Mouse (Mus musculus) intestine, embryonic 14.5 days (tissue): ENCODE measurements around the gene Mss51. TPM values are rescaled to one million over a fixed set of nuclear protein-coding genes. Genes with fewer than 3 reads are reported as not detected.
A peak's percentile ranks its signal among the peaks of the same experiment; 100 is the strongest.

Experiments used
- ATAC-seq: fragments of 200-750 bp; cut with Nextera tagmentation; replicated peaks from 2 replicates; pipeline ENCODE4 v1.8.0; 2017; ENCODE audit warnings: low read depth, moderate number of reproducible peaks, moderate TSS enrichment, moderate library complexity; ENCODE audit not compliant: low FRiP score, low TSS enrichment
- DNase-seq: peaks from one replicate; pipeline ENCODE4 v3.0.0-alpha.2; 2018; ENCODE audit warnings: low spot score
- H3K27ac ChIP-seq: fragments of 300-500 bp; sonication (generic); 2 replicates; pipeline ENCODE4 v1.5.1; 2014; ENCODE audit warnings: low read depth, mild to moderate bottlenecking, control low read depth
- H3K27me3 ChIP-seq: fragments of 300-500 bp; sonication (generic); replicated peaks from 2 replicates; pipeline ENCODE4 v1.6.1; 2014; ENCODE audit warnings: low read length, control low read depth; ENCODE audit not compliant: control insufficient read depth, insufficient read depth
- H3K36me3 ChIP-seq: fragments of 300-500 bp; sonication (generic); 2 replicates; pipeline ENCODE4 v1.6.1; 2014; ENCODE audit warnings: low read length, control low read depth; ENCODE audit not compliant: control insufficient read depth, insufficient read depth
- H3K4me1 ChIP-seq: fragments of 300-500 bp; sonication (generic); replicated peaks from 2 replicates; pipeline ENCODE4 v1.6.1; 2014; ENCODE audit warnings: low read length, control low read depth, mixed read lengths; ENCODE audit not compliant: control insufficient read depth, insufficient read depth
- H3K4me2 ChIP-seq: fragments of 300-500 bp; sonication (generic); 2 replicates; pipeline ENCODE4 v1.6.1; 2014; ENCODE audit warnings: low read length
- H3K4me3 ChIP-seq: fragments of 300-500 bp; sonication (generic); 2 replicates; pipeline ENCODE4 v1.5.1; 2014; ENCODE audit warnings: low read depth, low read length, control low read depth, mixed read lengths
- H3K9ac ChIP-seq: fragments of 300-500 bp; sonication (generic); 2 replicates; pipeline ENCODE4 v1.6.1; 2014; ENCODE audit warnings: mild to moderate bottlenecking, low read length
- H3K9me3 ChIP-seq: fragments of 300-500 bp; sonication (generic); 2 replicates; pipeline ENCODE4 v1.6.1; 2016; ENCODE audit warnings: low read length, control low read depth; ENCODE audit not compliant: control insufficient read depth
- WGBS: fragments of 180-500 bp; shearing (Covaris S2); extraction: QIAGEN DNeasy Blood & Tissue Kit; methylation state at CpG from one replicate; pipeline ENCODE4 v1.1.7; 2014; 5-methylcytosine and 5-hydroxymethylcytosine counted together
- polyA plus RNA-seq: library from polyadenylated mRNA; unstranded; fragments of >200 nt; fragmentation: Nextera tagmentation; extraction: Ambion mirVana; gene quantifications from 2 replicates; pipeline ENCODE4 v1.2.1, GENCODE M21; 2014

Mss51 gene
- polyA plus RNA-seq, 1 experiment from 2014 or later = 0.95 TPM

- H3K9ac ChIP-seq = no peak overlapping the region
- peaks cover 61% of the 10 kb centered on the region for H3K36me3 ChIP-seq
- H3K4me3 ChIP-seq = no peak overlapping the region
- DNase-seq (no peak), ATAC-seq (no peak)
- H3K27ac ChIP-seq = no peak overlapping the region
- WGBS = 92% methylated on average over 3 of the region's 3 CpGs
- no peaks in the 10 kb centered on the region for H3K27me3 ChIP-seq
- H3K9me3 ChIP-seq = no peaks in the 10 kb centered on the region
- no peaks in the 10 kb centered on the region for H3K4me1 ChIP-seq
- no peak overlapping the region for H3K4me2 ChIP-seq
Observed at GRCm38 (mm10) chr14:20499982-20500381, 3.3 kb upstream of the Mss51 start.

GRCm38 (mm10) chr14:20486031-20486430, 10.7 kb downstream of the Mss51 start:
- no peak for ATAC-seq
- Histone ChIP-seq H3K27ac (no peak overlapping the region), H3K9me3 (no peaks in the 10 kb centered on the region), H3K4me3 (no peak overlapping the region), H3K9ac (no peak overlapping the region), H3K36me3 (peaks cover 23% of the 10 kb centered on the region; the same call in 1 of the 2 replicates), H3K4me1 (no peaks in the 10 kb centered on the region), H3K27me3 (no peaks in the 10 kb centered on the region), H3K4me2 (no peak overlapping the region)
- 95% methylated on average over 5 of the region's 5 CpGs for WGBS
- no peak for DNase-seq

GRCm38 (mm10) chr14:20482051-20482751, 14.5 kb downstream of the Mss51 start:
- H3K9ac ChIP-seq = no peak overlapping the region
- no peak overlapping the region for H3K4me3 ChIP-seq
- H3K4me2 ChIP-seq = no peak overlapping the region
- DNase-seq = no peak
- WGBS = 84% methylated on average over 7 of the region's 7 CpGs
- peaks cover 19% of the 10 kb centered on the region; the same call in 1 of the 2 replicates for H3K36me3 ChIP-seq
- ATAC-seq = no peak
- H3K27me3 ChIP-seq = no peaks in the 10 kb centered on the region
- H3K4me1 ChIP-seq = 0 out of 2 replicates have a peak, but pooled peaks cover under 1% of the 10 kb centered on the region
- H3K9me3 ChIP-seq = no peaks in the 10 kb centered on the region
- H3K27ac ChIP-seq = no peak overlapping the region

- H3K4me3 ChIP-seq = no peak overlapping the region
- ATAC-seq (no peak), DNase-seq (no peak)
- H3K4me2 ChIP-seq = no peak overlapping the region
- H3K36me3 ChIP-seq = peaks cover 13% of the 10 kb centered on the region; the same call in 1 of the 2 replicates
- no peaks in the 10 kb centered on the region for H3K27me3 ChIP-seq
- H3K27ac ChIP-seq = no peak overlapping the region
- no peak overlapping the region for H3K9ac ChIP-seq
- 0 out of 2 replicates have a peak, but pooled peaks cover 3% of the 10 kb centered on the region for H3K4me1 ChIP-seq
- 24% methylated on average over 5 of the region's 5 CpGs for WGBS
- no peaks in the 10 kb centered on the region for H3K9me3 ChIP-seq
Observed at GRCm38 (mm10) chr14:20481211-20481610, 15.5 kb downstream of the Mss51 start.

GRCm38 (mm10) chr14:20480195-20480579, 16.5 kb downstream of the Mss51 start:
- no peak overlapping the region for H3K27ac ChIP-seq
- no peaks in the 10 kb centered on the region for H3K27me3 ChIP-seq
- peak overlapping the region; percentile 81 for H3K4me2 ChIP-seq
- DNase-seq (no peak), ATAC-seq (no peak; the same call in 1 of the 2 replicates)
- peak overlapping the region; percentile 65 for H3K4me3 ChIP-seq
- 0 out of 2 replicates have a peak, but pooled peaks cover 3% of the 10 kb centered on the region for H3K4me1 ChIP-seq
- no peaks in the 10 kb centered on the region for H3K9me3 ChIP-seq
- H3K9ac ChIP-seq = peak overlapping the region; percentile 69; the same call in 1 of the 2 replicates
- peaks cover 13% of the 10 kb centered on the region; the same call in 1 of the 2 replicates for H3K36me3 ChIP-seq
- 61% methylated on average over 1 of the region's 1 CpGs for WGBS

- Histone ChIP-seq H3K27me3 (no peaks in the 10 kb centered on the region), H3K36me3 (peaks cover 7% of the 10 kb centered on the region; the same call in 1 of the 2 replicates), H3K4me2 (peak within 1 kb of the TSS; percentile 81), H3K9me3 (no peaks in the 10 kb centered on the region), H3K4me1 (0 out of 2 replicates have a peak, but pooled peaks cover 3% of the 10 kb centered on the region), H3K27ac (peak within 1 kb of the TSS; percentile 60), H3K9ac (peak within 1 kb of the TSS; percentile 69), H3K4me3 (peak within 1 kb of the TSS; percentile 65)
- ATAC-seq (peak; percentile 91), DNase-seq (peak; percentile 90)
- WGBS = under 1% methylated on average over 48 of the region's 48 CpGs
Observed at GRCm38 (mm10) chr14:20479291-20480194, 17.2 kb downstream of the Mss51 start, which contains the start of gene Anxa7. Gene Anxa7 (minus strand): TSS chr14:20480133.

GRCm38 (mm10) chr14:20478801-20479200, 17.9 kb downstream of the Mss51 start:
- Histone ChIP-seq H3K27me3 (no peaks in the 10 kb centered on the region), H3K4me2 (peak overlapping the region; percentile 81), H3K9ac (peak overlapping the region; percentile 69), H3K9me3 (no peaks in the 10 kb centered on the region), H3K4me3 (peak overlapping the region; percentile 65), H3K36me3 (no peaks in the 10 kb centered on the region), H3K27ac (peak overlapping the region; percentile 60; the same call in 1 of the 2 replicates), H3K4me1 (0 out of 2 replicates have a peak, but pooled peaks cover 3% of the 10 kb centered on the region)
- 16% methylated on average over 7 of the region's 7 CpGs for WGBS
- peak; percentile 57 for DNase-seq
- no peak for ATAC-seq

- ATAC-seq (no peak), DNase-seq (no peak)
- H3K4me2 ChIP-seq = peak overlapping the region; percentile 81
- H3K36me3 ChIP-seq = no peaks in the 10 kb centered on the region
- WGBS = 45% methylated on average over 3 of the region's 3 CpGs
- H3K4me1 ChIP-seq = 0 out of 2 replicates have a peak, but pooled peaks cover 3% of the 10 kb centered on the region
- no peak overlapping the region for H3K27ac ChIP-seq
- H3K9ac ChIP-seq = no peak overlapping the region
- H3K9me3 ChIP-seq = no peaks in the 10 kb centered on the region
- H3K4me3 ChIP-seq = peak overlapping the region; percentile 65
- no peaks in the 10 kb centered on the region for H3K27me3 ChIP-seq
Observed at GRCm38 (mm10) chr14:20478385-20478784, 18.3 kb downstream of the Mss51 start.
